Mouse (Mus musculus): ENCODE results near the gene Vmn2r30.
A peak's percentile ranks its signal among the peaks of the same experiment; 100 is the strongest.
"Not testable (repeated sequence)": the region's sequence is repeated elsewhere in the genome, so short reads cannot be mapped to it uniquely, and the experiment has no call there.

Gene Vmn2r30

DNA sequence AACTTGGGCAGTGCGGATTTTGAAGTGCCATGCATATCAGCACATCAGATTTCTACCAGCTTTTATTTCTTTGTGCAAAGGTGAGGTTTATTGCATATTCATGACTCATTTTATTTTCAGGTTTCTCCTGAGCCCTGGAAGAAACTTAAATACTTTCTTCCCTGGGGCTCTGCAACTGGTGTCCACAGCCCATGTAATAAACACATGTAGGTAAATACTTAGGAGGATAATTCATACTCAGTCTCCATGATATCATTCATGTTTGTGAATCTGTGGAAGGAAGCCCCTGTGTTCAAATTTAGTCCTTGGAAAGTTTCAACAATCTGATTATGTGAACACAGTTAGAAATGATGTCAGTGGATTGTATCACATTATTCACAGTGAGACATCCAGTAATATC is at the start of gene Vmn2r30:
TSS of gene Vmn2r30 (minus strand) at position 101 of the 400 bp plus-strand sequence.
- DNase-seq (ENCODE audit: low spot score in 2 of 2), result not testable (repeated sequence)

DNA sequence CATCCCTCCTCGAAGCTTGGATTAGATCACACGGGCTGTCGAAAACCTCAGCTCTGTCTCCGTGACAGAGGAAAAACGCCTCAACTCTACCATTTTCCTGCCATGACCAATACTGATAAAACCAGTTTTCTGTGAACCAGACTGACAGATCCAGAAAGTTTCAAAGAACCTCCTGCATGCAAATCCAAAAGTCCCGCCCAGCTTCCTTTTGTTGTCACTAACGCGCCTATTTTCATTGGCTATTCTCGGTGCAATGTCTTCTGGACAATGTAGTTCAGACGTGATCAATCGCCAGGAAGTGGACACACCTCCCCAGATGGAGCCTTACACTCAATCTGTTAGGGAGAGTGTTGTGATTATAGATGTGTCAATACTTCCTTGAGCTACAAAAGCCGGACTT is 37.0 kb upstream of the Vmn2r30 start, which contains the start of gene Gm45783:
TSS of gene Gm45783 (minus strand) at position 143 of the 400 bp plus-strand sequence.
- not testable (repeated sequence) for DNase-seq (ENCODE audit: low spot score in 2 of 2)

DNA sequence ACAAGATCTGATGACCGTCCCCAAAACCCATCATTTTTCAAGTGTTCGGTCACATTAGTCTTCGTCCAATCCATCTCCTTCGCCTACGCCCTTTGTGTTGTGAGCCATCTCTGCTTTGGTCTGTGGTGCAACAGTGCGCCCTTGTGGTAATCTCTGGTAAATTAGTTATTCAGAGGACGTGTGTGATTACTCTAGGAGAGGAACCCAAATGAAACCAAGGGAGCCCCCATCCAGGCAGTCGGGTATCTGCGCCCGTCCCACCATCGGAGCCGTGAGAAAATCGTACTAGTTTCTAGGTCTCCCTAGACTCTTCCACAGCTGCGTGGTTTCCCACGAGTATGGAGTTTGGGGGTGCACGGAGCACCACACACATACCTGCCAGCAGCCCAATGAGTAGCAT is 41.8 kb downstream of the Vmn2r30 start:
- DNase-seq (ENCODE audit: low spot score in 2 of 2), result peak; percentile 46 to 52

DNA sequence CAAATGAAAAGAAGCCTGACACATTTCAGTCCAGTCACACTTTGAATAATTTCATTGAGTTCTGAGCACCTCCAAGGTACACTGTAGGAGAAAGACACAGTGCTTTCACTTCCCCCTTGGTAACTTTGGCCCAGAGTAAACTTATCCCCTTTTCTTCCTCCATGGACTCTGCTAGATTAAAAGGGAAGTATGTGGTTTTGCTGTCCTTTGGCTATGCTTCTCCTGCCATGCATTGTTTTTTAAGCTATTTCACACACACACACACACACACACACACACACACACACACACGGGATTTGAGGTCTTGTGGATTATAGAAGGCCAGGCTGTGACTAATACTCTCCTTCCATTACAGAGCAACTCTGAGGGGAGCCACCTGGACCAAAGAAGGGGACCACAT is 56.0 kb downstream of the Vmn2r30 start:
- DNase-seq (ENCODE audit: low spot score in 2 of 2), result no peak

DNA sequence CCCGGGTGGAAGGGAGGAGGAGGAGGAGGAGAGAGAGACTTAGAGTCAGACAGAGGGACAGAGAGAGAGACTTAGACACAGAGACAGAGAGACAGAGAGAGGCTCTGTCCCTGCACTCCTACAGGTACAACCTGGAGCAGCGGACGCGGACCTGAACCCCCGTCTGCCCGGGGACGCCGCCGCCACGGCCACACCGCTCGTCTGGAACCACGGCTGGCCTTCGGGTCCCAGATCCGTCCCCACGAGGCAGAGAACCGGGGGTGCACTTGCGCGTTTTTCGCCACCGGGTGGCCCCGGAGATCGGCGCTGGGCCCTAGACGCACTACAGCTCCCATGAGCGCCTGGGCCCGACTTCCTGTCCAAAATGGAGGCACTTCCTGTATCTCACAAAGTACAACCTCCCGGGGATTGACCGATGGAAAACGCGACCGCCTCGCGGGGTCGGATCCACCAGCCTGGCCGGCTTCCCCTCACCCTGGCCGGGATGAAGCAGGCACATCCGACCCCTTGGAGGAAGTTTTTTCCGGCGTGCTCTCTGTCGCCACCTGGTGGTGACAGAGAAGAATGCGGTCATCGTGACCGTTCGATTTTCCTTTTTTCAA is 59.3 kb downstream of the Vmn2r30 start, which contains the start of gene Gm45844:
TSS of gene Gm45844 (minus strand) at position 324 of the 602 bp plus-strand sequence.
- peak; percentile 91 to 92 for DNase-seq (ENCODE audit: low spot score in 2 of 2)

DNA sequence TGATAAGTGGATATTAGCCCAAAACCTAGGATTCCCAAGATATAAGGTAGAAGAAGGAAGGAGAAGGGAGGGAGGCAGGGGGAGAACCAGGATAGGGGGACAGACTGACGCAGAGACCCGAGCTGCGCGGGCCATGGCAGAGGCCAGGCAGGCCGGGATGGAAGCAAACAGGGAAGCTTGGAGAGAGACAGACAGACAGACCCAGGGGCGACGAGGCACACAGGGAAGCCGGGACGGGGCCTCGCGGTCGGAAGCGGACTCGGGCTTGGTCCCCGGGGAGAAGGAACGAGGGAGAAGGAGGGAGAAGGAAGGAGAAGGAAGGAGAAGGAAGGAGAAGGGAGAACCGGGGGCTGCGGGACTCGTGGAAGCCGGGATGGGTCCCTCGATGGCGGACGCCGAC is 59.9 kb downstream of the Vmn2r30 start:
- DNase-seq (ENCODE audit: low spot score in 2 of 2), result peak in 1 of 2 experiments; percentile 19

Data from frontal cortex, postnatal 10 days (tissue).